Mouse (Mus musculus): Measurements from ENCODE around the gene Bcl9. TPM values are rescaled to one million over a fixed set of nuclear protein-coding genes. Genes with fewer than 3 reads are reported as not detected.

Gene Bcl9
- polyA plus RNA-seq, 1 experiment, result 22.7 TPM

DNA sequence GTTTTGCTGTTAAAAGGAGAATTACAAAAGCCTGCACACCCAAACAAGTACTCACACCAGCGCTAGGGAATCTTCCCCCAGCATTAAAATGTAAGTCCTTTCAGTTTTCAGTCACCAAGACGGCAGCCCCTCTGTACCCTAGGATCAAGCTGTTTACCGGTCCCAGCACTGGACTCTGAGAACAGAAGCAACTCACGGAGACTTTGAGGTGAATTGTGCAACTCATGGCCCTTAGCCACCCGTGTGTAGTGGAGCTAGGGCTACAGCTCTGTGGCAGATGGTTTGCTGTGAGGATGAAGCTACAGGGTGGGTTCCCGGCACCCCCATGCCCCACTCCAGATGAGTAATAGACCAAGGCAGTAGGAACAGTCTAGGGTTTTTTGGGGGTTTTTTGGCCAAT is 55.9 kb downstream of the Bcl9 start:
- Histone ChIP-seq H3K4me3 (replicated peaks; ENCODE audit: insufficient read depth, low read depth, low read length) (no peak overlapping the region), H3K27me3 (ENCODE audit: control insufficient read depth, insufficient read depth, low read length) (no peaks in the 10 kb centered on the region), H3K4me1 (ENCODE audit: control insufficient read depth, insufficient read depth, low read length) (no peaks in the 10 kb centered on the region; the same call in 1 of the 2 replicates), H3K27ac (ENCODE audit: insufficient read depth, low read length) (no peak overlapping the region)
- no peak for DNase-seq
- 38% methylated on average over 6 of the region's 6 CpGs for WGBS
- no peak for TF ChIP-seq CTCF (IDR thresholded peaks at IDR 0.05; ENCODE audit: borderline replicate concordance, insufficient read depth, low read depth, low read length)
- TF ChIP-seq POLR2A (IDR thresholded peaks at IDR 0.05; ENCODE audit: borderline replicate concordance, insufficient read depth, low read length), result no peak

DNA sequence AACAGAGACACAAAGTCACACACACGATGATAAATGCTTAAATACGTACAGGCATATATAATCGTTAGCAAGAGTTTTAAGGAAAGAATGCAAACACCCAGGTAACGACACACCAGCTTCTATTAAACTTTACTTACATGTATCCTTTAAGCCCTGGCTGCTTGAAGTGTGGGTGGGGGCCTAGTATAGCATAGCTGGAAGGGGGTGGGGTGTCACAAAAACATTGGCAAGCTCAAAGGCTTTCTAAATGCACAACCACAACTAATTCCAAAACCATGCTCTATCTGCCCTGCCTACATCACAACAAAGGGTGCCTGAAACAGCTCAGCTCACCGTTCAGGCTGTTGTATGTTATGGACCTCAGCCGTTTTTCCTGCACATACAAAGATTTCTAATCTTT is 57.9 kb downstream of the Bcl9 start:
- no peak for DNase-seq
- Histone ChIP-seq H3K27ac (ENCODE audit: insufficient read depth, low read length) (no peak overlapping the region), H3K27me3 (ENCODE audit: control insufficient read depth, insufficient read depth, low read length) (no peaks in the 10 kb centered on the region), H3K4me3 (replicated peaks; ENCODE audit: insufficient read depth, low read depth, low read length) (no peak overlapping the region), H3K4me1 (ENCODE audit: control insufficient read depth, insufficient read depth, low read length) (no peaks in the 10 kb centered on the region; the same call in 1 of the 2 replicates)
- no peak for TF ChIP-seq CTCF (IDR thresholded peaks at IDR 0.05; ENCODE audit: borderline replicate concordance, insufficient read depth, low read depth, low read length)
- no peak for TF ChIP-seq POLR2A (IDR thresholded peaks at IDR 0.05; ENCODE audit: borderline replicate concordance, insufficient read depth, low read length)
- WGBS, result 92% methylated on average over 6 of the region's 6 CpGs

DNA sequence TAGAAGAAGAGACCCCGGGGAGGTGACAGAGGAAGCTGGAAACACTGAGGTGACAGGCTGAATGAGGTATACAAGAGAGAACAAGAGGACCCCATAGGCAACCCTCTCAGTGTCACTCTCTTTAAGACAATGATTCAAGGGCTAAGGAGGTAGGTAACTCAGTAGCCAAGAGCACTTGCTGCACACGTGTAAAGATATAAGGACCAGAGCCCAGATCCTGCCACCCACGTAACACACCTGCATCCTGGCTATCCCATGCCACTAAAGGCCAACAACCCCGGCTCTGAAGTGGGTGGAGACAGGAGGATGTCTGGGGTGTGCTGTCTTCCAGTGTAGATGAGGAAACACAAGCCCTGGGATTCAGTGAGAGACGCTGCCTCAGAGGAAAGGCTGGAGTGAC is 58.4 kb downstream of the Bcl9 start:
- H3K27me3 ChIP-seq (ENCODE audit: control insufficient read depth, insufficient read depth, low read length), result no peaks in the 10 kb centered on the region
- no peaks in the 10 kb centered on the region; the same call in 1 of the 2 replicates for H3K4me1 ChIP-seq (ENCODE audit: control insufficient read depth, insufficient read depth, low read length)
- TF ChIP-seq POLR2A (IDR thresholded peaks at IDR 0.05; ENCODE audit: borderline replicate concordance, insufficient read depth, low read length) (no peak), CTCF (IDR thresholded peaks at IDR 0.05; ENCODE audit: borderline replicate concordance, insufficient read depth, low read depth, low read length) (no peak)
- no peak for DNase-seq
- 91% methylated on average over 5 of the region's 5 CpGs for WGBS
- no peak overlapping the region for H3K27ac ChIP-seq (ENCODE audit: insufficient read depth, low read length)
- H3K4me3 ChIP-seq (replicated peaks; ENCODE audit: insufficient read depth, low read depth, low read length), result no peak overlapping the region

DNA sequence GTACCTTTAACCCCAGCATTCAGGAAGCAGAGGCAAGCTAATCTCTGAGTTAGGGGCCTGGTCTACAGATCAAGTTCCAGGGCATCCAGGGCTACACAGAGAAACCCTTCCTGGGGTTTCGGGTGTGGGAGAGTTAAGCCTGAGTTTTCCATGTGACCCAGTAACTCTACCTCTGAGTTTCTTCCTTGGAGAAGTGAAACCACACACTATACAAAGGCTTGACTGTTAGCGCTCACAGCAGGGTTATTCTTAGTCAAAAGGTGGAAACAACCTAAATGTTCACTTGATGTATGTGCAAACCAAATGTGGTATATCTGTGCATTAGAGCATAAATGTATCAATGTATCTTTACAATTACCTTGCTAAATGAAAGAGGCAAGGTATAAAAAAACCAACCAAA is 59.2 kb downstream of the Bcl9 start:
- no peak for DNase-seq
- Histone ChIP-seq H3K27me3 (ENCODE audit: control insufficient read depth, insufficient read depth, low read length) (no peaks in the 10 kb centered on the region), H3K4me3 (replicated peaks; ENCODE audit: insufficient read depth, low read depth, low read length) (no peak overlapping the region), H3K27ac (ENCODE audit: insufficient read depth, low read length) (no peak overlapping the region), H3K4me1 (ENCODE audit: control insufficient read depth, insufficient read depth, low read length) (no peaks in the 10 kb centered on the region; the same call in 1 of the 2 replicates)
- 86% methylated on average over 2 of the region's 2 CpGs for WGBS
- no peak for TF ChIP-seq CTCF (IDR thresholded peaks at IDR 0.05; ENCODE audit: borderline replicate concordance, insufficient read depth, low read depth, low read length)
- TF ChIP-seq POLR2A (IDR thresholded peaks at IDR 0.05; ENCODE audit: borderline replicate concordance, insufficient read depth, low read length), result no peak

DNA sequence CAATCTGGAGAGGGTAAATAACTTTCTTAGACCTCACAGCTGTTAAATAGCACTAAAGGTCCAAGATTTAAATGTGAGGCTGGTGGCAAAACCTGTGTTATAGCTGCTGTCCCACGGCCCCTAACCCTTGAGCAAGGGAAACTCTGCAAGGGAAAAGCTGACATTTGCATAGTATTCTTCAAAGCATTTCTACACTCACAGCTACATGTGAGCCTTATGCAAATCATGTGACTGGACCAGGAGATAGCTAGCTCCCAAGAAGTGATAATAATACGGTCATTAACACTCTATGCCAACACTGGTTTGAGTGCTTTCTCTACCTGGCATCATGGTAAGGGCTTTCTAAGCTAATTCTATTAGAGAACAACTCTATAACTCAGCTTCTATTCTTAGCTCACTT is 60.3 kb downstream of the Bcl9 start:
- Histone ChIP-seq H3K4me1 (ENCODE audit: control insufficient read depth, insufficient read depth, low read length) (no peaks in the 10 kb centered on the region; the same call in 1 of the 2 replicates), H3K4me3 (replicated peaks; ENCODE audit: insufficient read depth, low read depth, low read length) (no peak overlapping the region)
- 98% methylated on average over 2 of the region's 2 CpGs for WGBS

DNA sequence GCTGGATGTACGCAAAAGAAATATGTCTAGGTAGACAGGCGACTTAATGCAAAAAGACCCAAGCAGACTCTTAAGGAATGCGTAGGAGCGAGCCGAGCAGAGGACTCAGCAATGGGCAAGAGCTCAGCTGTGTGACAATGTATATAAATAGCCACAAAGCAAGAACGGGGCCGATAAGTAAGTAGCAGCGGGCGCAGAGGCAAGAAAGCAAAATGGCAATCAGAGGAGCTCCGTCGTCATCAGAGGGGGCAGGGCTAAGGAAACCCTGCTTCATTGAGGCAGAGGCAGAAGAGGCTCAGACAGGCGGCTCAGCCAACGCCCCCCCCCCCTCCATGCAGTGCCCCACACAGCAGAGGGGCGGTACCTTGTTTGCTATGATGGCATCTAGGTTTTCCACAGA is 62.9 kb downstream of the Bcl9 start:
- H3K4me1 ChIP-seq (ENCODE audit: control insufficient read depth, insufficient read depth, low read length), result no peaks in the 10 kb centered on the region
- no peak overlapping the region for H3K27ac ChIP-seq (ENCODE audit: insufficient read depth, low read length)
- no peak overlapping the region for H3K4me3 ChIP-seq (replicated peaks; ENCODE audit: insufficient read depth, low read depth, low read length)
- TF ChIP-seq POLR2A (IDR thresholded peaks at IDR 0.05; ENCODE audit: borderline replicate concordance, insufficient read depth, low read length) (no peak), CTCF (IDR thresholded peaks at IDR 0.05; ENCODE audit: borderline replicate concordance, insufficient read depth, low read depth, low read length) (no peak)
- no peaks in the 10 kb centered on the region for H3K27me3 ChIP-seq (ENCODE audit: control insufficient read depth, insufficient read depth, low read length)
- WGBS, result 86% methylated on average over 14 of the region's 14 CpGs
- no peak for DNase-seq

More for the DNA sequence above, 60.3 kb downstream of the Bcl9 start:
- no peak overlapping the region for H3K27ac ChIP-seq (ENCODE audit: insufficient read depth, low read length)
- TF ChIP-seq CTCF (IDR thresholded peaks at IDR 0.05; ENCODE audit: borderline replicate concordance, insufficient read depth, low read depth, low read length) (no peak), POLR2A (IDR thresholded peaks at IDR 0.05; ENCODE audit: borderline replicate concordance, insufficient read depth, low read length) (no peak)
- no peak for DNase-seq
- H3K27me3 ChIP-seq (ENCODE audit: control insufficient read depth, insufficient read depth, low read length), result no peaks in the 10 kb centered on the region

DNA sequence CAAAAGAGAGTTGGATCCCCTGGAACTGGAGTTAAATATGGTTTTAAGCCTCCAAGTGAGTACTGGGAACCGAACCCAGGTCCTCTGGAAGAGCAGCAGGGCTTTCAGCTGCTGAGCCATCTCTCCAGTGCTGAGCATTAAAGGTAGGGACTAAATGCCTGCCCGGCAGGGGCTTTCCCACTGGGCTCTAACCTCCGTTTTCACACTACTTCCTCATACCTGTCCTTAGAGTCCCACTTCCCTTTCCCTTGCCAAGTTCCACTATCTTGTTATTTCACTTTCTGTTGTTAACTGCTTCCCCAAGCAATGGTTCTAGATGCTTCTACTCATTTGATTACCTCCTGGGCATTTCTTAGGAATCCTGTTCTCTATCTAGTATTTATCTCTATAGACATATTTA is 65.4 kb downstream of the Bcl9 start:
- TF ChIP-seq POLR2A (IDR thresholded peaks at IDR 0.05; ENCODE audit: borderline replicate concordance, insufficient read depth, low read length), result no peak
- WGBS, result 90% methylated on average over 3 of the region's 3 CpGs
- Histone ChIP-seq H3K27ac (ENCODE audit: insufficient read depth, low read length) (no peak overlapping the region), H3K4me1 (ENCODE audit: control insufficient read depth, insufficient read depth, low read length) (no peaks in the 10 kb centered on the region; the same call in 1 of the 2 replicates), H3K27me3 (ENCODE audit: control insufficient read depth, insufficient read depth, low read length) (no peaks in the 10 kb centered on the region), H3K4me3 (replicated peaks; ENCODE audit: insufficient read depth, low read depth, low read length) (no peak overlapping the region)
- no peak for DNase-seq

DNA sequence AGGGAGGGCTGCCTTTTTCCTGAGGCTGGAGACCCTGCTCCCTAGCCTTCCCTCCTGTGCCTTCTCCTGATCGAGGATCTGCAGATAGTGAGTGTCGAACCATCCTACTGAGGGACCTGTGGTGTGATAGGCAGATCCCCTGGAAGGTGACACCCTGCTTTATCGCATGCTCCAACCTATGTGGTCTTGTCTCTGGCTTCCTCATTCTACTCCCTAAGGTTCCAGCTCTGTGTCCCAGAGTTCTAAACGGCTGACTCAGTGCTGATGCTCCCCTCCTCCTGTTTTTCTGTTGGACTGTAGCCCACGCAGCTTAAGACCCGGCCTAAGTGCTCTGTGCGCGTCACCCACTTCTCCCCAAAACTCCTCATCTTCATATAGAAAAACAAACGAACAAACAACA is 65.9 kb downstream of the Bcl9 start:
- TF ChIP-seq CTCF (IDR thresholded peaks at IDR 0.05; ENCODE audit: borderline replicate concordance, insufficient read depth, low read depth, low read length) (no peak), POLR2A (IDR thresholded peaks at IDR 0.05; ENCODE audit: borderline replicate concordance, insufficient read depth, low read length) (no peak)
- WGBS, result 77% methylated on average over 9 of the region's 9 CpGs
- Histone ChIP-seq H3K27me3 (ENCODE audit: control insufficient read depth, insufficient read depth, low read length) (no peaks in the 10 kb centered on the region), H3K4me1 (ENCODE audit: control insufficient read depth, insufficient read depth, low read length) (no peaks in the 10 kb centered on the region; the same call in 1 of the 2 replicates), H3K27ac (ENCODE audit: insufficient read depth, low read length) (no peak overlapping the region), H3K4me3 (replicated peaks; ENCODE audit: insufficient read depth, low read depth, low read length) (no peak overlapping the region)
- DNase-seq, result no peak

Data from cerebellum, adult 2 months (tissue).